Mouse (Mus musculus) spleen, adult 2 months (tissue): ENCODE results near the gene Itgal.

Experiments
- CTCF ChIP-seq: fragments of 200-500 bp; IDR thresholded peaks from 2 replicates; pipeline ENCODE4 v1.5.1; 2011; ENCODE audit warnings: mild to moderate bottlenecking, inconsistent platforms; ENCODE audit not compliant: insufficient read depth, insufficient read length, insufficient replicate concordance; ENCODE audit errors: extremely low read depth
- POLR2A ChIP-seq: fragments of 200-500 bp; IDR thresholded peaks from 2 replicates; pipeline ENCODE4 v1.6.1; 2011; ENCODE audit warnings: low read depth, low read length, inconsistent platforms

DNA sequence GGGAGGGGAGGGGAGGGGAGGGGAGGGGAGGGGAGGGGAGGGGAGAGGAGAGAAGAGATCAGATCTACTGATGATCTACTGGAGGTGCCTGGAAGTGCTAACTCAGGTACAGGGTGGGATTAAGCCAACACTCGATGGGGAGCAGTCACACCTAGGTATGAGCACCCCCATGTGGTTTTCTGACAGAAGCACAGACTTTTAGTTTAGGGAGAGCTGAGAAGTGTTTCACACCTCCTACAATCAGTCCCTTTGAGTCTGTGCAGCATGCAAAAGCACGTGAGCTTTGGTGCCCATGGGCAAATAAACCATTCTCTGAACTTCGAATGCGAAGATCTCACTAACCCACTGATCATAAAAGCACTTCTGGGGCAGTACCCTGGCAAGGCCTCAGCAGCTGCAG, 46.3 kb downstream of the Itgal start:
- TF ChIP-seq CTCF (peak; percentile 12; the same call in 1 of the 2 replicates), POLR2A (no peak)
